Mouse (Mus musculus): ENCODE measurements at regions not wholly inside any gene's neighbourhood (a gene's known extent, or its start where the extent isn't known, plus 50 kb on each side); places are given as distances from the start of the nearest gene placed in this dataset.

DNA sequence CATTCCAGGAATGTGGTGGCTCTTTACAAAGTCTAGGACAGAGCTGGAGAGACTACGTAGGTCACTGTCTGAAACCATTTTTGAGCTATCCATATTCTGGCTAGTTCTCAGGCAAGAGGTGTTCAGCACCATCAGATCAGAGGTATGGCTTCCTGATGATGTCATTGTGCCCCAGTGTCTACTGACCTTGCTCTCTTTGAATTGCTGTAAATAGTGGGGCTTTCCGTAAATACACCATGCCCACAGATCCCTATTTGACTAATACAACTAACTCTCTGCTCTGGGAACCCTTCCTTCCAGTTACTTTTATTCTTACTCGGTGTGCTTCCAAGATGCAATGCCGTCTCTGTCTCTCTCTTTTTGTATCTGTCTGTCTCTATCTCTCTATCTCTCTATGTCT lies 72.9 kb downstream of the Cxcr4 start:
- TF ChIP-seq POLR2A (IDR thresholded peaks at IDR 0.05; ENCODE audit: insufficient read length, low read depth) (no peak), USF1 (IDR thresholded peaks at IDR 0.05; ENCODE audit: low read depth) (no peak), E2F4 (IDR thresholded peaks at IDR 0.05; ENCODE audit: insufficient read depth) (no peak), MYOG (IDR thresholded peaks at IDR 0.05; ENCODE audit: control insufficient read depth in 1 of 3, insufficient read depth in 1 of 3, insufficient read length in 2 of 3, low read depth in 2 of 3) (no peak), MYOD1 (IDR thresholded peaks at IDR 0.05; ENCODE audit: control insufficient read depth in 1 of 3, insufficient read length in 2 of 3, low read depth in 2 of 3) (no peak), TCF12 (IDR thresholded peaks at IDR 0.05; ENCODE audit: insufficient read depth, poor library complexity, severe bottlenecking) (no peak), MAX (IDR thresholded peaks at IDR 0.05; ENCODE audit: low read depth) (no peak), SRF (IDR thresholded peaks at IDR 0.05; ENCODE audit: control insufficient read depth, insufficient read length, low read depth) (no peak), CEBPB (IDR thresholded peaks at IDR 0.05; ENCODE audit: insufficient read depth, poor library complexity, severe bottlenecking) (no peak)

All from myocyte (in vitro differentiated cells).